Mouse (Mus musculus) spleen, adult 2 months (tissue): Measurements from ENCODE around the gene Defb10. TPM values are rescaled to one million over a fixed set of nuclear protein-coding genes. Genes with fewer than 3 reads are reported as not detected.
"Not testable (repeated sequence)": the region's sequence is repeated elsewhere in the genome, so short reads cannot be mapped to it uniquely, and the experiment has no call there.

Source experiments
- DNase-seq, 2 experiments: peaks; one replicate each; pipeline versions ENCODE4 v3.0.0 to v3.0.0-alpha.2; 2012 to 2021; ENCODE audit warnings: low spot score in 2 of 2, low read depth in 1 of 2
- H3K27ac ChIP-seq: fragments of 200-500 bp; 2 replicates; pipeline ENCODE4 v1.5.1; 2012; ENCODE audit warnings: low read length, inconsistent platforms; ENCODE audit not compliant: insufficient read depth
- H3K27me3 ChIP-seq: fragments of 200-500 bp; 2 replicates; pipeline ENCODE4 v1.6.1; 2012; ENCODE audit warnings: mild to moderate bottlenecking, moderate library complexity, low read length, inconsistent platforms; ENCODE audit not compliant: control insufficient read depth, insufficient read depth
- H3K36me3 ChIP-seq: fragments of 200-500 bp; 2 replicates; pipeline ENCODE4 v1.6.1; 2012; ENCODE audit warnings: mild to moderate bottlenecking, low read length, inconsistent platforms; ENCODE audit not compliant: control insufficient read depth, insufficient read depth
- H3K4me1 ChIP-seq: fragments of 200-500 bp; 2 replicates; pipeline ENCODE4 v1.6.1; 2011; ENCODE audit warnings: inconsistent platforms; ENCODE audit not compliant: control insufficient read depth, insufficient read depth, insufficient read length
- H3K4me3 ChIP-seq: fragments of 200-500 bp; 2 replicates; pipeline ENCODE4 v1.5.1; 2011; ENCODE audit warnings: mild to moderate bottlenecking, inconsistent platforms; ENCODE audit not compliant: insufficient read depth, insufficient read length; ENCODE audit errors: extremely low read depth
- WGBS: fragments of 180-500 bp; shearing (Covaris S2); methylation state at CpG from one replicate; pipeline ENCODE4 v1.1.7; 2018; 5-methylcytosine and 5-hydroxymethylcytosine counted together
- polyA plus RNA-seq: library from polyadenylated mRNA; depleted of rRNA; stranded (reverse); fragments of >200 nt; gene quantifications from 2 replicates; pipeline ENCODE4 v1.2.3, GENCODE M21; 2012; rRNA removed

Gene Defb10
- polyA plus RNA-seq: not detected in 2 replicates

DNA sequence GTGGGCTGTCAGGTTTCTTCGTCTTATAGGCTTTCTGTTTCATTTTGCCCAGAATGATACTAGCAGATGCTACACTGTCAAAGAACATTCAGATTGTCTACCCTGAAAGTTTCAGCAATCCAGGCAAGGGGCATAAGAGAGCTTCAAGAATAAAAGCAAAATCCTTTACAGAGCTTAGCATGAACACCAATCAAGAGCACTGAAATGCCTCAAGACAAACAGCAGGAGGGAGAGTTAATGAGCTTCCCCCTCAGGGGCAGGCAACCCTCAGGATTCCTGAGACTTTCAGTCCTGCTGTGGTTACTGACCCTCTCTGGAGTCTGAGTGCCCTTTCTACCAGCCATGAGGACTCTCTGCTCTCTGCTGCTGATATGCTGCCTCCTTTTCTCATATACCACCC is at the start of gene Defb10:
TSS of gene Defb10 (plus strand) at position 316 of the 400 bp plus-strand sequence.
- H3K4me1 ChIP-seq, H3K36me3 ChIP-seq, H3K4me3 ChIP-seq, H3K27me3 ChIP-seq, H3K27ac ChIP-seq, DNase-seq: not testable (repeated sequence)
- WGBS: 80% methylated on average over 1 of the region's 1 CpGs

DNA sequence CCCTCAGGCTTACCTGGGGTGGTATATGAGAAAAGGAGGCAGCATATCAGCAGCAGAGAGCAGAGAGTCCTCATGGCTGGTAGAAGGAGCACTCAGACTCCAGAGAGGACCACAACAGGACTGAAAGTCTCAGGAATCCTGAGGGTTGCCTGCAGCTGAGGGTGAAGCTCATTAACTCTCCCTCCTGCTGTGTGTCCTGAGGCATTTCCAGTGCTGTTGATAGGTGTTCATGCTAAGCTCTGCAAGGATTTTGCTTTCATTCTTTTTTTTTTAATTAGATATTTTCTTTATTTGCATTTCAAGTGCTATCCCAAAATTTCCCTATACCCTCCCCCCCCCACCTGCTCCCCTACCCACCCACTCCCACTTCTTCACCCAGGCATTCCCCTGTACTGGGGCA is 26.6 kb downstream of the Defb10 start, which contains the start of gene Defb9:
TSS of gene Defb9 (minus strand) at position 101 of the 400 bp plus-strand sequence.
- not testable (repeated sequence) for H3K36me3 ChIP-seq, H3K27me3 ChIP-seq, H3K27ac ChIP-seq, H3K4me3 ChIP-seq, H3K4me1 ChIP-seq, DNase-seq

DNA sequence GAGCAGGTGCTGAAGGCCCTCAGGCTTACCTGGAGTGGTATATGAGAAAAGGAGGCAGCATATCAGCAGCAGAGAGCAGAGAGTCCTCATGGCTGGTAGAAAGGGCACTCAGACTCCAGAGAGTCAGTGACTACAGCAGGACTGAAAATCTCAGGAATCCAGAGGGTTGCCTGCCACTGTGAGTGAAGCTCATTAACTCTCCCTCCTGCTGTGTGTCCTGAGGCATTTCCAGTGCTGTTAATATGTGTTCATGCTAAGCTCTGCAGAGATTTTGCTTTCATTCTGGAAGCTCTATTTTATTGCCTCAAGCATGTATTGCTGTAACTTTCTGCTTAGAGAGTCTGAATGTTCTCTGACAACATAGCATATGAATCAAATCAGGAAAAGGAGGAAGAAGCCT is 47.6 kb downstream of the Defb10 start, which contains the start of gene Defb11:
TSS of gene Defb11 (minus strand) at position 123 of the 400 bp plus-strand sequence.
- H3K36me3 ChIP-seq, H3K27me3 ChIP-seq, H3K27ac ChIP-seq, DNase-seq, H3K4me3 ChIP-seq, H3K4me1 ChIP-seq: not testable (repeated sequence)

Other genes with a start within 250 kb of the Defb10 start
- not detected in 2 replicates for gene Defa26, start 240.7 kb upstream of the Defb10 start, polyA plus RNA-seq
- gene Defa17, start 203.1 kb upstream of the Defb10 start, polyA plus RNA-seq: not detected in 2 replicates
- gene Defa34, start 193.1 kb upstream of the Defb10 start, polyA plus RNA-seq: not detected in 2 replicates
- not detected in 2 replicates for gene AY761184, start 155.3 kb upstream of the Defb10 start, polyA plus RNA-seq
- not detected in 2 replicates for gene Defa24, start 124.4 kb upstream of the Defb10 start, polyA plus RNA-seq
- gene Defb50, start 35.4 kb upstream of the Defb10 start, polyA plus RNA-seq: not detected in 2 replicates
- not detected in 2 replicates for gene Defb2, start 19.0 kb upstream of the Defb10 start, polyA plus RNA-seq
- not detected in 2 replicates for gene Defb9, start 26.5 kb downstream of the Defb10 start, polyA plus RNA-seq
- gene Defb11, start 47.5 kb downstream of the Defb10 start, polyA plus RNA-seq: not detected in 2 replicates
- not detected in 2 replicates for gene Defb15, start 73.8 kb downstream of the Defb10 start, polyA plus RNA-seq
- not detected in 2 replicates for gene Defb35, start 79.5 kb downstream of the Defb10 start, polyA plus RNA-seq
- gene Defb13, start 87.9 kb downstream of the Defb10 start, polyA plus RNA-seq: not detected in 2 replicates
- not detected in 2 replicates for gene Fam90a1a, start 99.8 kb downstream of the Defb10 start, polyA plus RNA-seq
- not detected in 2 replicates for gene Ccdc70, start 110.9 kb downstream of the Defb10 start, polyA plus RNA-seq
- 1.1 TPM in 2 replicates for gene Atp7b, start 201.4 kb downstream of the Defb10 start, polyA plus RNA-seq
- gene Alg11, start 201.8 kb downstream of the Defb10 start, polyA plus RNA-seq: 1.2 and 2.3 TPM in 2 replicates